Mouse (Mus musculus) lung, adult 18-20 months (tissue): ENCODE data around the gene Ifitm1.

Source experiments
- DNase-seq, 2 experiments: peaks; one replicate each; pipeline ENCODE4 v3.0.0; 2022; ENCODE audit warnings: mixed read lengths in 2 of 2

Ifitm1 gene

GRCm38 (mm10) chr7:140966921-140967320 lies at the start of gene Ifitm1:
Ifitm1 (plus strand) TSS chr7:140967221.
- no peak for DNase-seq

DNA sequence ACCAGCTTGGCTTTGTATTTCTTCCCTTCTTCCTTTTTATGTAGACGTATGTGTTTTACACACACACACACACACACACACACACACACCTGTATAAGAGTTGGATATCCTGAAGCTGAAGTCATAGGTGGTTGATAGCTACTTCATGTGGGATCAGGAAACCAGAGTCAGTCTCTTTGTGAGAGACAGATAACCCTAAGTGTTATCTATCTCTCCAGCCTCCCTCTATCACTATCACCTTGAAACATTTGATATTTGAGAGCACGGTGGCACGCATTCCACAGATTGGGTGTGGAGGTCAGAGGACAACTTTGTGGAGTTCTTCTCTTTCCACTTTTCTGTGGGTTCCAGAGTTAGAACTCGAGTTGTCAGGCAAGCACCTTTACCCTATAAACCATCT lies 47.1 kb upstream of the Ifitm1 start:
- DNase-seq = no peak

DNA sequence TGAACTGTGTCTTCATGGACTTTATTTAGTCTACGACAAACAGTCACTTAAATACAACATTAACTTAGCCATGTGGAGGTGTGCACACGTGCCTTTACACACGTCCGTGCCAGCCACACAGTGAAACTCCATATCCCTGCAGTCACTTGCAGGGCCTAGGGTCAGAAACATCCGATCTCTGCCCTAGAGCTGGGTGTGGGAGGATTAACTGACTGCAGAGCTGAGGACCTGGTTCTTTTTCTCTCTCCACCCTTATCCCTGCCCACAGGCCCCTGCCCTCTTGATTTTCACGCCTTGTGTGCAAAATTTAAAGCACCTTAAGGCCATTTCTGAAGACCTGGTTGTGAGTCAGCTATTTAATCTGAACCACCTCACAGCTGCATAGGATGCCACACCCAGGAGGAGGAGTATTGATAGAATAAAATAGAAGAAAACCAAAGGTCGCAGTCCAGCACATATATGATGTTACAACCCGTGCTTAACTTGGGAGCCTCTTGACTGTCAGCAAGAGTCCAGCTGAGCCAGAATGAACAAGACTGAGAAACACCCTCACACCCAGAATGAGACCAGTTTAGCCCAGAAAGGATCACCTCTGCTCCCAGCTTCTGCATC lies 46.5 kb upstream of the Ifitm1 start, which contains the start of gene Nlrp6:
Gene Nlrp6 (plus strand): TSS at position 485 of the 612 bp plus-strand sequence.
- no peak for DNase-seq

DNA sequence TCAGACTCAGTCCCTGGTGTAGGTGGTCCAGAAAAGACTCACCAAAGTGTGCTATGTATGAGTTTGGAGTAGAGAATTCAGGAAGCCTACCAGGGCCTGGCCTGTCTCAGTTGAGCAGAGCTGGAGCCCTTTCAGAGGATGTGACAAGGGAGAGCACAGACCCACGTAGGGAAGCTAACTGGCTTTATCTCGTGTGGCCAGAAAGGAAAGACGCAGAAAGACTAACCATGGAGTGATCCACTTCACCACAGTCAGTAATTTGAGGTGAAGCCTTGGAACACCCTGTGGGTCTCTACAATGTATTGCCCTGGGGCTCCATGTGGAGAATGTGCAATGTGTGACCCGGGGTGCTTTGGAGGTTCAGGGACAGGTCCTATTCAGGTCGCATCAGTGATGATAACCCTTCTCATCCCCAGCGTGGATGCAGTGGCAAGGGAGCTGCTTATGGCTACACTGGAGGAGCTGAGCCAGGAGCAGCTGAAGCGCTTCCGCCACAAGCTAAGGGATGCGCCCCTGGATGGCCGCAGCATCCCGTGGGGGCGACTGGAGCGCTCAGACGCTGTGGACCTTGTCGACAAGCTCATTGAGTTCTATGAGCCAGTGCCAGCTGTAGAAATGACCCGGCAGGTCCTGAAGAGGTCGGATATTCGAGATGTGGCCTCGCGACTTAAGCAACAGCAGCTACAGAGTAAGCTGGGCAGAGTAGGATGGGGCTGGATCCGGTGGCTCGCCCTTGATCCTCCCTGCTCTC lies 45.6 kb upstream of the Ifitm1 start:
- DNase-seq = no peak

DNA sequence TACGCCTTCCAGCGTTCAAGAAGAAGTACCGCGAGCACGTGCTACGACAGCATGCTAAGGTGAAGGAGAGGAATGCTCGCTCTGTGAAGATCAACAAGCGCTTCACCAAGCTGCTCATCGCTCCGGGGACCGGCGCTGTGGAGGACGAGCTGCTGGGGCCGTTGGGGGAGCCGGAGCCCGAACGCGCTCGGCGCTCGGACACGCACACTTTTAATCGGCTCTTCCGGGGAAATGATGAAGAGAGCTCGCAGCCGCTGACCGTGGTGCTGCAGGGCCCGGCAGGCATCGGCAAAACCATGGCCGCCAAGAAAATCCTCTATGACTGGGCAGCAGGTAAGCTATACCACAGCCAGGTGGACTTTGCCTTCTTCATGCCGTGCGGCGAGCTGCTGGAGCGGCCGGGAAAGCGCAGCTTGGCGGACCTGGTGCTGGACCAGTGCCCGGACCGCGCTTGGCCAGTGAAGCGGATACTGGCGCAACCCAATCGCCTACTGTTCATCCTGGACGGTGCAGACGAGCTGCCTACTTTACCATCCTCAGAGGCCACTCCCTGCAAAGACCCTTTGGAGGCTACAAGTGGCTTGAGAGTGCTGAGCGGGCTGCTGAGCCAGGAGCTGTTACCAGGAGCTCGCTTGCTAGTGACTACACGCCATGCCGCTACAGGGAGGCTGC lies 44.5 kb upstream of the Ifitm1 start:
- DNase-seq = peak; percentile 33 to 35

GRCm38 (mm10) chr7:140923070-140923775 lies 43.8 kb upstream of the Ifitm1 start:
- DNase-seq = no peak

DNA sequence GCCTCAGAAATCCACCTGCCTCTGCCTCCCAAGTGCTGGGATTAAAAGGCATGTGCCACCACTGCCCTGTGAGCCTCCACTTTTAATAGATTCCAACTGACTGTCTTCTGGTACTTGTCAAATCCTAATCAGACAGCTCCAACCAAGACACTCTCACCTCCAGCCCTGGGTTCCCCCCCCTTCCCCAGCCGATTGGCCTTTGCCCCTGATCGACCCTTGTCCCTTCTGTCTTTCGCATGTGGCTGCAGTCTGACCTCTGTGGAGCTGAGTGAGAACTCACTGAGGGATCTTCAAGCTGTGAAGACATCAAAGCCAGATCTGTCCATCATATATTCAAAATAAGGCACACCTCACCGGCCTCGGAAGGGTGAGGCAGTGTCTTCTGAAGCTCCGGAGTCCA lies 39.8 kb upstream of the Ifitm1 start:
- DNase-seq = no peak

- DNase-seq = no peak
These were observed 28.6 kb upstream of the Ifitm1 start for GRCm38 (mm10) chr7:140938436-140938835.

GRCm38 (mm10) chr7:140938896-140939295 lies 28.1 kb upstream of the Ifitm1 start:
- no peak for DNase-seq

GRCm38 (mm10) chr7:140939669-140940171 lies 27.3 kb upstream of the Ifitm1 start:
- DNase-seq = peak; percentile 41 to 50

- peak; percentile 92 to 94 for DNase-seq
These were observed 25.6 kb upstream of the Ifitm1 start, which contains the start of gene Pgghg for GRCm38 (mm10) chr7:140941222-140942051. Pgghg (plus strand) TSS chr7:140941391.

GRCm38 (mm10) chr7:140942341-140942740 lies 24.7 kb upstream of the Ifitm1 start:
- DNase-seq = no peak

DNA sequence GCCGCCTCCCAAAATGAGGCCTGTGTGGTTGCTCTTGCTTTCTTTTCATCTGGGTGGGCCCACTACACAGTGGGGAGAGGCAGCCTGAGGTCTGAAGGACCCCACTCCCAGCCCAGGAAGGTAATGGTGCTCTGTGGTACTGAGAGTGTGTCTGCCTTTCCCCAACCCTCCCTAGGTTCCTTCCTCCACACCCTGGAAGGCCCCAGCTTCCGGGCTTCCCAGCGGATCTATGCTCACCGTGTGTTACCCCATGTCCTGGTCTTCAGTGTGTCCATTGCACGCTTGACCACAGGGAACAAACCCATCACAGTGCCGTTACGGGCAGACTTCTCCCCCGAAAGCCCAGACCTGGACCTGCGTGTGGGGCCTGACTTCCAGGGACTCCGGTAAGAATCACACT lies 24.2 kb upstream of the Ifitm1 start:
- DNase-seq = no peak

DNA sequence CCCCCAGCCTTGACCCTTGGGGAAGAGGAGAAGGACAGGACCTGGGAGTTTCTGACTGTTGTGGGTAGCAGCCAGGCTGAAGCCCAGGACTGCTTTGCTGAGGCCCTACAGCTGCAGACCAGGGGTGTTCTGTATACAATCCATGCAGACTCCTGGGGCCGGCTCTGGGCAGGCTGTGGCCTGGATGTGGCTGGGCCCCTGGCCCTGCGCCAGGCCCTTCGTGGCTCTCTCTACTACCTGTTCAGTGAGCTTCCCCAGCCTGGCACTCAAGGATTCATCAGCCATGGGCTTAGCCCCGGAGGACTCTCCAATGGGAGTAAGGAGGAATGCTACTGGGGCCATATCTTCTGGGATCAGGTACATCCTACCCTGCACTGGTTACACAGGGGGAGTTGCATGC lies 23.7 kb upstream of the Ifitm1 start:
- no peak for DNase-seq

DNA sequence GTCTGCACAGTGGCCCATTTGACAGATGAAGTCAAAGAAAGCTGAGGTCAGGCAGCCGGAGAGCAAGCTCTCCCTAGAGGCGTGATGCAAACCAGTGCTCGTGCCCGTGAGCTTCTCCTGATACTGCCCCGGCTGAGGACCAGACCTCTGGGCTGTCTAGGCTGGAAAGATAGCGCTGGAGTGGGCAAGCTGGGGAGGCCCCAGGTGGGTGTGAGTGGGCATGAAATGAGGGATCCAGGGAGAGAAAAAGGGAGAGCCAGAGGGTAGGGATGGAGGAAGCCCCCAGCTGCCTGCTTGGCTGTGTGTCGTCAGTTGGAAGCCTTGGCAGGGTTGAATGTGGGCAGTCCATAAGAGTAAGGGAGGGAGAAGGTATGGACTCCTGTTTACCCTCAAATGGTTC lies 22.8 kb upstream of the Ifitm1 start:
- DNase-seq = no peak

GRCm38 (mm10) chr7:140945247-140945646 lies 21.8 kb upstream of the Ifitm1 start:
- no peak for DNase-seq

- DNase-seq = no peak
These were observed 20.7 kb upstream of the Ifitm1 start for GRCm38 (mm10) chr7:140946311-140946710.

DNA sequence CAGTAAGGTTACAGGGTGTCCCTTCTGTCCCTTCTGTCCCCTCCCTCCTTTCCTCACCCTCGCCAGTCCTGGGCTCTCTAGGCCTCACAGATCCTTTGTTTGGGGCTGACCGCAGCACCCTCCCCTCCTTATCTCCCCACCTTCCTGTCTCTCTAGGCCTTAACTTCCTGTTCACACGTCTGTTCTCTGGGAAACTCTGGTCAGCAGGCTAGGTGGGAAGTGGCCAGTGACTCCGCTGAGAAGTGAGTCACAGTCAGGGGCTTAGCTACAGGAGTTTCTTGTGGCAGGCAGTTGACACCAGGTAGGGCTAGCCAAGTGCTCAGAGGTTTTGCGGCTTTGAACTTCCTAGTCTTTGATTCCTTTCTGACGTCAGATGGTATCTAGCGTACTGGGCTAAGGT lies 20.0 kb upstream of the Ifitm1 start:
- DNase-seq = peak; percentile 52 to 64

GRCm38 (mm10) chr7:140948161-140948560 lies 18.9 kb upstream of the Ifitm1 start:
- no peak for DNase-seq

DNA sequence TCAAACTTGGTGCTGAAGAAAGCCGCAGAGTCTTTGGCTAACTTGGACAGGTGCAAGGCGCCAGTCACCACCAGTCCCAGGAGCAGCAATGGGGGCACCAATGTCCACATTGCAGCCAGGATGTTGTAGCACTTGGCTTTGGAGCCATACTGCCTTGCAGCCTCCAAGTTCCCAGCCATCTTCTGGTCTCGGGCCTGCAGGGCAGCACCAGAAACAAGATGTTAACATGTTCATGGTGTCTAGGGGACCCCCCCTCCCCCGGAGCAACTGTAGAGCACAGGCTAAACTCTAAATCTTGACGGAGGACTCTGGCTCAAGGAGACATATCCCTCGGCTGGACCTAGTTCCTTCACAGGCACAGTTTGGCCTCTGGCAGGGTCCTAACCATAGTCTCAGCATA lies 17.8 kb upstream of the Ifitm1 start:
- no peak for DNase-seq

DNA sequence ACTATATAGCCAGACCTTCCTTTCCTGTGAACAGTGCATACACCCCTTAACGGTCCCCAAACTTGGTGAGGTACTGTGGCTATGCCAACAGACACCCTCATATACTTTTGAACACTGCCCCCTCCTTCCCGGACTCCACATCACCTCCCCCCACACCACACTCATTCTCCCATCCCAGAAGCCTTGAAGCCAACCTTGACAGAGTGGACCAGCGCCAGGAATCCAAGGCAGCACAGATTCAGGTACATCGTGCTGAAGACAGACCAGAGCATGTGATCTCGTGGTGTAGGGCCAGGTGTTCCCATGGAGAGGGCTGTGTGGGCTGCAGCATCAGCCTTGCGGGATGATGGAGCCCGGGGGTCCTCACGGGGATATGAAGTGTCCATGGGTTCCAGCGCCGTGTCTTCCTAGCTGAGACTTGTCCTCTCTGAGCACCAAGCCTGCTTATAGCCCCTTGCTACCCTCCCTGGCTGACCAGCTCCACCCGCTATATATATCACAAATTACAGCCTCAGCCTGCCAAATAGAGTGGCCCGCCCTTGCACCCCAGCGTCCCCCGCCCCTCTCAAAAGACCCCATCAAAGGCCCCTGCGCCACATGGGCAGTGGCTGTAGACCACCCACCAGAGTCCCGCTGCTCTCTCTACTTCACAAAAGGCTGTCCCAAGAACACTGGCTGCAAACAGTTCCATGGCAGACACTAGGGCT lies 17.0 kb upstream of the Ifitm1 start, which contains the start of gene Ifitm5:
Gene Ifitm5 (minus strand): TSS at position 468 of the 707 bp plus-strand sequence.
- no peak for DNase-seq
